Mouse (Mus musculus): ENCODE results near the gene Klk8. TPM values are rescaled to one million over a fixed set of nuclear protein-coding genes. Genes with fewer than 3 reads are reported as not detected.

Klk8 gene
- polyA plus RNA-seq, 1 experiment from 2014 or later = not detected

DNA sequence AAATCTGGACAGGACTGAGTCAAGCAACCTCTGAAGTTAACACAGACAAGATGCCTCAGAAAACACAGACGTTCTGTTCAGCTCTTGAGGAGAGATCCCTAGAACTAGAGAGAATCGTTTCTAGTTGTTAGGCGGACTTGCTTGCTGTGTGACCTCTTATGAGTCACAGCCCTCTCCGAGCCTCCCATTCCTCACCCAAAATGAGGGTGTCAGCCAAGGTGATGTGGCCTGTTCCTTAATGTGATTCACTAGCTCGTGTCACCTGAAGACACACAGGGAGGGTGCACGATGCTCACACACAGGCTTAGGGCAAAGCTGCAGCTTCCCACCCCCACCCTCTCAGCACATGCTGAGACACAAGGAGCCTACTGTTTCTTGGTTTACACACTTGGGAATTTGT, 17.1 kb upstream of the Klk8 start:
- Histone ChIP-seq H3K36me3 (ENCODE audit: inconsistent target) (no peaks in the 10 kb centered on the region), H3K27ac (no peak overlapping the region), H3K79me2 (ENCODE audit: inconsistent target) (no peaks in the 10 kb centered on the region), H3K4me3 (ENCODE audit: inconsistent target) (no peak overlapping the region)
- WGBS (ENCODE audit: missing documents) = 77% methylated on average over 6 of the region's 6 CpGs

DNA sequence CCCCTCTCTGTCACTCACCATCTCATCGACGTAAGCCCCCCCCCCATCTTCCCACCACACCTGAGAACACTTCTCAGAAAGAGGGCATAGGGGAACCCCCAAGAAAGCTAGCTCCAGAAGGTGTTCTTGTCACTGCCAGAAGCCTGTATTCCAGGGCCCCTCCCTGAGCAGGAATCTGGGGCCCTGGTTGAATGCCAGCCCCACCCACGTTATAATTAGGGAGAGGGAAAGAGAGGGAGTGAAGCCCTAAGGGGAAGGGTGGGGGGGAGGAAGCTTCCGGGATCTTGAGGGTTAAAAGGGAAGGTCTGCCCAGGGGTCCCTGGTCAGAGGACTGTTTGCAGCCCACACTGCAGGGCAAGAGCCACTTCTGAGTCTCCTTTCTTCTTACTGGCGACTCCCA, 16.6 kb upstream of the Klk8 start, which contains the start of gene Klk10:
Gene Klk10 (plus strand): TSS at position 290 of the 400 bp plus-strand sequence.
- no peaks in the 10 kb centered on the region for H3K36me3 ChIP-seq (ENCODE audit: inconsistent target)
- 29% methylated on average over 4 of the region's 5 CpGs for WGBS (ENCODE audit: missing documents)
- H3K27ac ChIP-seq = no peak within 1 kb of the TSS
- no peaks in the 10 kb centered on the region for H3K79me2 ChIP-seq (ENCODE audit: inconsistent target)
- no peak within 1 kb of the TSS for H3K4me3 ChIP-seq (ENCODE audit: inconsistent target)

DNA sequence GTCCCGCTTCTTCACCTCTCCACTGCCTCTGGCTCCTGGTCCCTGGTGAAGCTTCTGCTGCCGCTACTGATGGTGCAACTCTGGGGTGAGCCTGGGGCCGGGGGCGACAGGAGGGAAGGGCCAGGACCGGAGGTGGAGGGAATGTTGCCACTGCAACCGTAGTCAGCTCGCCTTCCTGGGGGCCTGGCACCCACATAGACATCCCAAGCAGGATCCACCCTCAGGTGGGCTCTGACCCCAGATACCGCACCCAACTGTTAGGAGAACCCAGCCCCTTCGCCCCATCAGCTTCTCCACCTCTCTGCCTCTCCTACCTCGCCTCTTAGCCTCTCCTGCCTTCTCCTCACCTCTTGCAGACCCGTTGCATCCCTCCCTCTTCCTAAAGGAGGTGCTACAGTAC, 15.8 kb upstream of the Klk8 start:
- no peak overlapping the region for H3K27ac ChIP-seq
- 90% methylated on average over 11 of the region's 11 CpGs for WGBS (ENCODE audit: missing documents)
- no peak overlapping the region for H3K4me3 ChIP-seq (ENCODE audit: inconsistent target)
- no peaks in the 10 kb centered on the region for H3K36me3 ChIP-seq (ENCODE audit: inconsistent target)
- no peaks in the 10 kb centered on the region for H3K79me2 ChIP-seq (ENCODE audit: inconsistent target)

- Histone ChIP-seq H3K27ac (no peak overlapping the region), H3K4me3 (ENCODE audit: inconsistent target) (no peak overlapping the region), H3K36me3 (ENCODE audit: inconsistent target) (no peaks in the 10 kb centered on the region), H3K79me2 (ENCODE audit: inconsistent target) (no peaks in the 10 kb centered on the region)
- 11% methylated on average over 36 of the region's 36 CpGs for WGBS (ENCODE audit: missing documents)
Observed at GRCm38 (mm10) chr7:43782275-43783265, 14.8 kb upstream of the Klk8 start.

GRCm38 (mm10) chr7:43785286-43785685, 12.1 kb upstream of the Klk8 start:
- WGBS (ENCODE audit: missing documents) = 100% methylated on average over 1 of the region's 1 CpGs
- H3K79me2 ChIP-seq (ENCODE audit: inconsistent target) = no peaks in the 10 kb centered on the region

DNA sequence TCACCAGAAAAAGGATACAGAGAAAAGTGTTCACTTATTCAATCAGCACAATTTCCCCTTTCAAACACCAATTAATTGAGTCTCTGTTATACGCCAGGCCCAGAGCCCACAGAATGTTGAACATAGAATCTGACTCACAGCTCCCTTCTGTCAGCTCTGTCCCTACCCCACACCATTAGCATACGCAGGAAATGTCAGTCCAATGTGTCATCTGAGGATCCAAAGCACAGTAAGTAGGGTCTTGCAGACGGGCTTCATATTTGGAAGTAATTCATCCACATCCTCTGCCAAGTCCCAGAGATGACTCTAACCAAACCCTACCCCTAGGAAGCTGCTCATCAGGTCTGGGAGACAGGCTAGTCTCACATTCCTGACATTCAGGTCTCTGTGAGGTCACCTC, 9.3 kb upstream of the Klk8 start:
- H3K4me3 ChIP-seq (ENCODE audit: inconsistent target) = no peak overlapping the region
- no peaks in the 10 kb centered on the region for H3K79me2 ChIP-seq (ENCODE audit: inconsistent target)
- 82% methylated on average over 3 of the region's 3 CpGs for WGBS (ENCODE audit: missing documents)
- no peak overlapping the region for H3K27ac ChIP-seq
- no peaks in the 10 kb centered on the region for H3K36me3 ChIP-seq (ENCODE audit: inconsistent target)

More at GRCm38 (mm10) chr7:43785286-43785685, 12.1 kb upstream of the Klk8 start:
- Histone ChIP-seq H3K27ac (no peak overlapping the region), H3K36me3 (ENCODE audit: inconsistent target) (no peaks in the 10 kb centered on the region), H3K4me3 (ENCODE audit: inconsistent target) (no peak overlapping the region)

DNA sequence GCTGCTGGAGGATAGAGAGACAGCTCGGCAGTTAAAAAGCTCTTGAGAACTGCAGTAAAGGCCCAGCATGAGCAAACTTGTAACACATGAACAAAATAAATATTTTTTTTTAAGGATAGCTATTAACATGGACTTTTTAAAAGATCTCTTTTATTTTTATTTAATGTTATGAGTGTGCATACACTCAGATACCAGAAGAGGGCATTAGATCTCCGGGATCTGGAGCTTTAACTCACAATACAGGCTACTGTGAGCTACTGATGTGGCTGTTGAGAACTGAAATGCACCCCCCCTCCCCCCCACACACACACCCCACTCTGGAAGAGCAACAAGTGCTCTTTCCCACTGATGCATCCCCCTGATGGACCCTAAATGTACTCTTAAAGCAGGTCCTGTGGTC, 8.1 kb upstream of the Klk8 start:
- WGBS (ENCODE audit: missing documents) = 71% methylated on average over 2 of the region's 2 CpGs
- Histone ChIP-seq H3K4me3 (ENCODE audit: inconsistent target) (no peak overlapping the region), H3K79me2 (ENCODE audit: inconsistent target) (no peaks in the 10 kb centered on the region), H3K36me3 (ENCODE audit: inconsistent target) (no peaks in the 10 kb centered on the region), H3K27ac (no peak overlapping the region)

- H3K36me3 ChIP-seq (ENCODE audit: inconsistent target) = no peaks in the 10 kb centered on the region
- H3K79me2 ChIP-seq (ENCODE audit: inconsistent target) = no peaks in the 10 kb centered on the region
- WGBS (ENCODE audit: missing documents) = 81% methylated on average over 7 of the region's 7 CpGs
- no peak within 1 kb of the TSS for H3K4me3 ChIP-seq (ENCODE audit: inconsistent target)
- no peak within 1 kb of the TSS for H3K27ac ChIP-seq
Observed at GRCm38 (mm10) chr7:43791591-43791990, 5.8 kb upstream of the Klk8 start, which contains the start of gene Klk9. TSS of gene Klk9 (plus strand) at chr7:43791891.

- WGBS (ENCODE audit: missing documents) = 36% methylated on average over 8 of the region's 8 CpGs
- Histone ChIP-seq H3K79me2 (ENCODE audit: inconsistent target) (no peaks in the 10 kb centered on the region), H3K4me3 (ENCODE audit: inconsistent target) (no peak overlapping the region), H3K36me3 (ENCODE audit: inconsistent target) (no peaks in the 10 kb centered on the region), H3K27ac (no peak overlapping the region)
Observed at GRCm38 (mm10) chr7:43796355-43796754, 1.0 kb upstream of the Klk8 start.

GRCm38 (mm10) chr7:43797844-43798462, 576 bp downstream of the Klk8 start:
- Histone ChIP-seq H3K4me3 (ENCODE audit: inconsistent target) (no peak overlapping the region), H3K36me3 (ENCODE audit: inconsistent target) (no peaks in the 10 kb centered on the region), H3K27ac (no peak overlapping the region), H3K79me2 (ENCODE audit: inconsistent target) (no peaks in the 10 kb centered on the region)
- 6% methylated on average over 13 of the region's 13 CpGs for WGBS (ENCODE audit: missing documents)

- no peak overlapping the region for H3K27ac ChIP-seq
- H3K36me3 ChIP-seq (ENCODE audit: inconsistent target) = no peaks in the 10 kb centered on the region
- H3K4me3 ChIP-seq (ENCODE audit: inconsistent target) = no peak overlapping the region
- H3K79me2 ChIP-seq (ENCODE audit: inconsistent target) = no peaks in the 10 kb centered on the region
- WGBS (ENCODE audit: missing documents) = 72% methylated on average over 7 of the region's 7 CpGs
Observed at GRCm38 (mm10) chr7:43799876-43800275, 2.5 kb downstream of the Klk8 start.

DNA sequence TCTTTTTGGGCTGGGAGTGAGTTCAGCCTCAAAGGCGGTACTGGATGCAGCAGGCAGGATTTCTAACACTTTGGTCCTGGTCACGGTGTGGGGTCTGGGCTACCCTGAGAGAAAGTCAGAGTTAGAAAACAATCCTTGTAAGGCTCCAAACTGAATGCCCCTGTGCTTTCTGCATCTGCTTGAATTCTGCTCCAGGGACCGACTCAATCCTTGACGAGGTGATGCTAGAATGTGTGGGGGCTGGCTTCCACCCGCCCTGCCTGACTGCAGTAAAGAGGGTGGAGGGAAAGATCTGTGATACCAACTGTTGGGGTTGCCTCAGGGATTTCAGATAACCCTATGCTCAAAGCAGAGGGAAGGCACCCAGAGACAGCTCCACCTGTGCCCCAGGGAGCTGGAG, 13.6 kb downstream of the Klk8 start, which contains the start of gene Klk7:
Gene Klk7 (plus strand): TSS at position 301 of the 400 bp plus-strand sequence.
- 64% methylated on average over 5 of the region's 5 CpGs for WGBS (ENCODE audit: missing documents)
- no peak within 1 kb of the TSS for H3K4me3 ChIP-seq (ENCODE audit: inconsistent target)
- H3K27ac ChIP-seq = no peak within 1 kb of the TSS
- no peaks in the 10 kb centered on the region for H3K36me3 ChIP-seq (ENCODE audit: inconsistent target)
- H3K79me2 ChIP-seq (ENCODE audit: inconsistent target) = no peaks in the 10 kb centered on the region

- Histone ChIP-seq H3K27ac (no peak overlapping the region), H3K36me3 (ENCODE audit: inconsistent target) (no peaks in the 10 kb centered on the region), H3K4me3 (ENCODE audit: inconsistent target) (no peak overlapping the region), H3K79me2 (ENCODE audit: inconsistent target) (no peaks in the 10 kb centered on the region)
- WGBS (ENCODE audit: missing documents) = 91% methylated on average over 7 of the region's 7 CpGs
Observed at GRCm38 (mm10) chr7:43815211-43815610, 17.8 kb downstream of the Klk8 start.

DNA sequence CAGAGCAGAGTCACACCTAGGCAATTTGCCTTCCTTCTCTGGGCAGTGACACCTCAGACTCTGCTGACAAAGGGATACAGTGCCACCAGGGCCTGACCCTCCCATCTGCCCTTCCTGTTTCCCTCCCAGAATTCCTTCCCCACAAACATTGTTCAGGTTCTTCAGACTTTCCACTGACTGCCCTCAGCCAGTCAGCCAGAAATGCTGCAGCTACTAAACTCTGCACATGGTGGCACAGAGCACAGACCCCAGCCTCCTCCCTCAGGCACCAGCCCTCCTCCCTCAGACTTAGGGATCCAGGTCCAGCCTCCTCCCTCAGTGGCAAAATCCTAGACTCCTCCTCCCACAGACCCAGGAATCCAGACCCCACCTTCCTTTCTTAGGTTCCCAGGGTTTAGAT, 19.4 kb downstream of the Klk8 start:
- H3K36me3 ChIP-seq (ENCODE audit: inconsistent target) = no peaks in the 10 kb centered on the region
- H3K27ac ChIP-seq = no peak overlapping the region
- no peak overlapping the region for H3K4me3 ChIP-seq (ENCODE audit: inconsistent target)
- H3K79me2 ChIP-seq (ENCODE audit: inconsistent target) = no peaks in the 10 kb centered on the region

GRCm38 (mm10) chr7:43821581-43821980, 24.2 kb downstream of the Klk8 start:
- no peaks in the 10 kb centered on the region for H3K36me3 ChIP-seq (ENCODE audit: inconsistent target)
- H3K27ac ChIP-seq = no peak overlapping the region
- no peak overlapping the region for H3K4me3 ChIP-seq (ENCODE audit: inconsistent target)
- 84% methylated on average over 7 of the region's 7 CpGs for WGBS (ENCODE audit: missing documents)
- no peaks in the 10 kb centered on the region for H3K79me2 ChIP-seq (ENCODE audit: inconsistent target)

Data from macrophage (primary cell).